In the genomic region with DNA sequence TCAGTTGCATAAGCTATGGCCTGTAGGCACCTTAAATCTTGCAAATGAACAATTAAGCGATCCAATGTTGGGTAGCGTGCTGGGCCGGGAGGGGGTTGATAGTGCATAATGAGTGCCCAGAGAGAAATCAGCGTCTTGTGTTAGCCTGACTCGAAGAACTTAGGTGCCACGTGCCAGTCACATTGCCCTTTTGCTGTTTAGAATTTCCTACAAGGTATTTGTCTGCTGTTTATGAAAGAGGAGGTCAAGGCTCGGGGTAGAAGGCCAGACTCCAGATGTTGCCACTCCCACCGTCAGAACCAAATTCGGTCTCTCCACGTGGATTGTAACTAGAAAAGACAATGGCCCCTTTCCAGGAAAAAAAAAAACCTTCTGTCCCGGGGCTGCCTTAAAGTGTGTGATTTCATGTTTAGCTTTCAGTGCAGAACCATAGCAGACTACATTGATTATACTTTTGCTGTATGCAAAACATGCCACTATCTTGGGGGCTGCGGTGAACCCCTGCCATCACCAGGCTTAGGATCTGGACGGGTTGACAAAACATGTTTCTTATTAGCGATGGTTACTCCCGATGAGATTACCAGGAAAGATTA, we compare ENCODE assay signal across 21 mouse cellular contexts. TPM values are rescaled to one million over a fixed set of nuclear protein-coding genes. Genes with fewer than 3 reads are reported as not detected.
A peak's percentile ranks its signal among the peaks of the same experiment; 100 is the strongest.
DNase-seq lines count a peak whose midpoint lies in the region; ATAC-seq and TF ChIP-seq lines count a peak whose summit lies in the region.
"Had no signal": no experiment of that assay in that cellular context is flagged by ENCODE, and none has a peak within 500 bp of the region (broad histone marks: within the 10 kb centered on the region; RNA-seq: fewer than 3 reads in every experiment).

No protein-coding gene starts in this region.

- 0 out of 2 replicates have a peak, but pooled peaks cover 3% of the 10 kb centered on the region for H3K9me3 ChIP-seq in hindbrain, embryonic 10.5 days
- H3K9me3 ChIP-seq in hindbrain, embryonic 13.5 days: no peaks in the 10 kb centered on the region
- H3K9me3 ChIP-seq in embryonic facial prominence, embryonic 10.5 days: 0 out of 2 replicates have a peak, but pooled peaks cover 3% of the 10 kb centered on the region
- H3K9me3 ChIP-seq in limb, embryonic 11.5 days (ENCODE audit: control insufficient read depth, low read length): no peaks in the 10 kb centered on the region
- H3K9me3 ChIP-seq: forebrain, embryonic 10.5 days; heart, embryonic 12.5 days; hindbrain, embryonic 12.5 days had no signal

- WGBS in hindbrain, embryonic 10.5 days: 67% methylated on average over 15 of the region's 15 CpGs
- 68% methylated on average over 15 of the region's 15 CpGs for WGBS in hindbrain, embryonic 13.5 days
- WGBS in embryonic facial prominence, embryonic 10.5 days: 43% methylated on average over 15 of the region's 15 CpGs
- 38% methylated on average over 15 of the region's 15 CpGs for WGBS in limb, embryonic 11.5 days

- H3K4me2 ChIP-seq in hindbrain, embryonic 13.5 days: no peak overlapping the region
- H3K4me2 ChIP-seq in limb, embryonic 11.5 days (ENCODE audit: low read depth, severe bottlenecking): no peak overlapping the region
- H3K4me2 ChIP-seq: heart, embryonic 12.5 days; hindbrain, embryonic 12.5 days had no signal

- H3K27me3 ChIP-seq in hindbrain, embryonic 10.5 days (ENCODE audit: insufficient read depth, poor library complexity, severe bottlenecking): no peaks in the 10 kb centered on the region
- no peaks in the 10 kb centered on the region for H3K27me3 ChIP-seq in hindbrain, embryonic 13.5 days
- no peaks in the 10 kb centered on the region for H3K27me3 ChIP-seq in embryonic facial prominence, embryonic 10.5 days (replicated peaks; ENCODE audit: low read depth, poor library complexity, severe bottlenecking)
- H3K27me3 ChIP-seq in limb, embryonic 11.5 days (ENCODE audit: control insufficient read depth, insufficient read depth, low read length): no peaks in the 10 kb centered on the region
- H3K27me3 ChIP-seq: CH12.LX; heart, embryonic 12.5 days; hindbrain, embryonic 12.5 days had no signal

- no peak for ATAC-seq in hindbrain, embryonic 13.5 days (ENCODE audit: low FRiP score)
- no peak for ATAC-seq in limb, embryonic 11.5 days (ENCODE audit: insufficient number of reproducible peaks, low FRiP score, low TSS enrichment, low read depth)
- no peak for ATAC-seq in erythroblast, adult 5-6 weeks (replicated peaks; ENCODE audit: low FRiP score, poor library complexity, severe bottlenecking)
- ATAC-seq: forebrain, embryonic 14.5 days; hindbrain, postnatal 0 days had no signal

- TF ChIP-seq CTCF in embryonic fibroblast, embryonic 13.5 days (IDR thresholded peaks at IDR 0.05; ENCODE audit: borderline replicate concordance, insufficient read depth, low read length): no peak

- H3K36me3 ChIP-seq in hindbrain, embryonic 10.5 days: no peaks in the 10 kb centered on the region
- no peaks in the 10 kb centered on the region for H3K36me3 ChIP-seq in hindbrain, embryonic 13.5 days
- H3K36me3 ChIP-seq in embryonic facial prominence, embryonic 10.5 days (replicated peaks): no peaks in the 10 kb centered on the region
- no peaks in the 10 kb centered on the region for H3K36me3 ChIP-seq in limb, embryonic 11.5 days (ENCODE audit: control insufficient read depth, insufficient read depth, low read length)
- H3K36me3 ChIP-seq: forebrain, embryonic 10.5 days; heart, embryonic 12.5 days; hindbrain, embryonic 12.5 days had no signal

- peak; percentile 42 for DNase-seq in hindbrain, embryonic 10.5 days (ENCODE audit: low spot score)
- DNase-seq in embryonic facial prominence, embryonic 10.5 days (ENCODE audit: low spot score): peak; percentile 64
- peak; percentile 43 for DNase-seq in limb, embryonic 11.5 days (ENCODE audit: low spot score)
- DNase-seq in adrenal gland, postnatal 10 days: no peak
- DNase-seq in neural tube, embryonic 10.5 days (ENCODE audit: extremely low spot score, low spot score): no peak
- DNase-seq: adrenal gland, adult 8-10 months; cerebellum, adult 11 months; cerebellum, adult 8-10 months; cerebellum, postnatal 14 days; gastrocnemius, postnatal 14 days; kidney, adult 11 months had no signal

- H3K4me1 ChIP-seq in hindbrain, embryonic 10.5 days (replicated peaks): no peaks in the 10 kb centered on the region
- H3K4me1 ChIP-seq in hindbrain, embryonic 13.5 days (replicated peaks): no peaks in the 10 kb centered on the region
- peaks cover 23% of the 10 kb centered on the region for H3K4me1 ChIP-seq in embryonic facial prominence, embryonic 10.5 days
- H3K4me1 ChIP-seq in embryonic fibroblast, embryonic 13.5 days (ENCODE audit: control insufficient read depth, insufficient read depth, low read length): peaks cover 8% of the 10 kb centered on the region; the same call in 1 of the 2 replicates
- H3K4me1 ChIP-seq in limb, embryonic 11.5 days (ENCODE audit: control insufficient read depth, insufficient read depth, low read length): 0 out of 2 replicates have a peak, but pooled peaks cover 3% of the 10 kb centered on the region
- H3K4me1 ChIP-seq: heart, embryonic 12.5 days; hindbrain, embryonic 12.5 days had no signal

- no peak overlapping the region for H3K27ac ChIP-seq in hindbrain, embryonic 10.5 days
- no peak overlapping the region for H3K27ac ChIP-seq in hindbrain, embryonic 13.5 days
- peak overlapping the region; percentile 21; the same call in 1 of the 2 replicates for H3K27ac ChIP-seq in embryonic facial prominence, embryonic 10.5 days (replicated peaks)
- 0 out of 2 replicates have a peak overlapping the region, but pooled peaks have one; percentile 19 for H3K27ac ChIP-seq in embryonic fibroblast, embryonic 13.5 days (ENCODE audit: insufficient read depth, low read length)
- no peak overlapping the region for H3K27ac ChIP-seq in limb, embryonic 11.5 days (replicated peaks; ENCODE audit: low read depth, low read length)
- H3K27ac ChIP-seq: forebrain, embryonic 10.5 days; hindbrain, embryonic 12.5 days; hindbrain, postnatal 0 days had no signal

- no peak overlapping the region for H3K4me3 ChIP-seq in hindbrain, embryonic 10.5 days
- H3K4me3 ChIP-seq in hindbrain, embryonic 13.5 days: no peak overlapping the region
- no peak overlapping the region for H3K4me3 ChIP-seq in embryonic facial prominence, embryonic 10.5 days
- H3K4me3 ChIP-seq in embryonic fibroblast, embryonic 13.5 days (ENCODE audit: insufficient read depth, low read length): no peak overlapping the region
- no peak overlapping the region for H3K4me3 ChIP-seq in limb, embryonic 11.5 days (ENCODE audit: low read depth, low read length)
- H3K4me3 ChIP-seq: forebrain, embryonic 10.5 days; heart, embryonic 12.5 days; hindbrain, embryonic 12.5 days had no signal

- H3K9ac ChIP-seq in hindbrain, embryonic 13.5 days: no peak overlapping the region
- no peak overlapping the region for H3K9ac ChIP-seq in limb, embryonic 11.5 days (ENCODE audit: low read length)
- H3K9ac ChIP-seq: heart, embryonic 12.5 days; hindbrain, embryonic 12.5 days had no signal

- no peak for TF ChIP-seq POLR2A in embryonic fibroblast, embryonic 13.5 days (IDR thresholded peaks at IDR 0.05; ENCODE audit: low read depth, low read length)

RNA-seq across cellular contexts. Expression of a gene that starts 11.0 kb away (rescaled TPM):
- 166 and 251 TPM in 2 replicates for polyA plus RNA-seq in hindbrain, embryonic 10.5 days (2016; fragmentation: Nextera tagmentation; extraction: Ambion mirVana)
- polyA plus RNA-seq in hindbrain, embryonic 13.5 days (2015; fragmentation: Nextera tagmentation; extraction: Ambion mirVana): 71.1 and 83.7 TPM in 2 replicates
- 153 and 166 TPM in 2 replicates for polyA plus RNA-seq in embryonic facial prominence, embryonic 10.5 days (2016; fragmentation: Nextera tagmentation; extraction: Ambion mirVana)
- 2.4 and 49.9 TPM in 2 replicates for polyA plus RNA-seq in embryonic fibroblast, embryonic 13.5 days (2011; ENCODE audit: insufficient read length, low read depth, missing spikeins)
- 157 and 162 TPM in 2 replicates for polyA plus RNA-seq in limb, embryonic 11.5 days (2014; fragmentation: Nextera tagmentation; extraction: Ambion mirVana)
- total RNA-seq in erythroblast, adult 5-6 weeks (2015; ENCODE audit: low replicate concordance): not detected in 2 replicates
- total RNA-seq in erythroblast, adult 5-6 weeks (2017; ENCODE audit: low replicate concordance): not detected in 2 replicates
- total RNA-seq in adrenal gland, postnatal 10 days (2021): 10 to 100 TPM; 11.2 to 19.2 TPM
- total RNA-seq: granulocyte monocyte progenitor cell, adult 5-6 weeks had no signal

Comparison
In these comparisons a context has a peak if more than half of its experiments do, and no peak if none do; other contexts are left out.
1. DNase-seq: peak in hindbrain, embryonic 10.5 days (single experiment), embryonic facial prominence, embryonic 10.5 days (single experiment) and limb, embryonic 11.5 days (single experiment); none in adrenal gland, postnatal 10 days (single experiment) and neural tube, embryonic 10.5 days (single experiment).
2. H3K27ac ChIP-seq: peak in embryonic facial prominence, embryonic 10.5 days (single experiment) and embryonic fibroblast, embryonic 13.5 days (single experiment); none in hindbrain, embryonic 10.5 days (single experiment), hindbrain, embryonic 13.5 days (single experiment) and limb, embryonic 11.5 days (single experiment).